Mouse (Mus musculus): ENCODE results near the gene Amigo2. TPM values are rescaled to one million over a fixed set of nuclear protein-coding genes. Genes with fewer than 3 reads are reported as not detected.

The Amigo2 gene
- polyA plus RNA-seq, 1 experiment from 2014 or later: 5.8 TPM

GRCm38 (mm10) chr15:97245392-97245791, 1.7 kb downstream of the Amigo2 start:
- Histone ChIP-seq H3K9me3 (ENCODE audit: control insufficient read depth, low read length) (no peaks in the 10 kb centered on the region; the same call in 1 of the 2 replicates), H3K4me2 (ENCODE audit: low read depth, low read length) (no peak overlapping the region), H3K4me3 (ENCODE audit: low read length) (no peak overlapping the region), H3K4me1 (ENCODE audit: control insufficient read depth, insufficient read depth, low read length) (peaks cover 2% of the 10 kb centered on the region; the same call in 1 of the 2 replicates), H3K36me3 (ENCODE audit: control insufficient read depth, insufficient read depth, low read length) (no peaks in the 10 kb centered on the region), H3K27me3 (replicated peaks; ENCODE audit: control insufficient read depth, insufficient read depth, low read length) (peaks cover 11% of the 10 kb centered on the region; the same call in 1 of the 2 replicates), H3K9ac (ENCODE audit: low read depth, low read length) (no peak overlapping the region), H3K27ac (ENCODE audit: low read length) (no peak overlapping the region)
- ATAC-seq: no peak
- WGBS: 77% methylated on average over 18 of the region's 18 CpGs

DNA sequence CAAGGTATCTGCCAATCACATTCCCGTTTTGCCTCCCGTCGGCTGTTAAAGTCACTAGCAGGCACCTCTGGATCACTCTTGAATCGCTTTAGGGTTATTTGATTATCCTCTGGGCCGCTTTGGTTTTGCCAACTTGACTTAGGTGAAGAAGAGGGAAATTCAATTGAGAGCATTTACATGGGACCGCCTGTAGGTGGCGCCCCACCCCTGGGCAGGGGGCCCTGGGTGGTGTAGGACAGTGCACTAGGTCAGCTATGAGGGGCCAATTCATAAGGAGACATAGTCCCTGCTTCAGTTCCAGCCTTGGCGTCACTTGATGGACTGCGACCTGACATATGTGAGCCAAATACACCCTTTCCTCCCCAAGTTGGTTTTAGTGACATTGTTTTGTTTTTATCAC, 10.1 kb downstream of the Amigo2 start:
- no peak overlapping the region for H3K4me3 ChIP-seq (ENCODE audit: low read length)
- ATAC-seq: no peak
- H3K4me2 ChIP-seq (ENCODE audit: low read depth, low read length): no peak overlapping the region
- H3K36me3 ChIP-seq (ENCODE audit: control insufficient read depth, insufficient read depth, low read length): no peaks in the 10 kb centered on the region
- no peaks in the 10 kb centered on the region for H3K4me1 ChIP-seq (ENCODE audit: control insufficient read depth, insufficient read depth, low read length)
- H3K9ac ChIP-seq (ENCODE audit: low read depth, low read length): no peak overlapping the region
- 45% methylated on average over 9 of the region's 9 CpGs for WGBS
- H3K9me3 ChIP-seq (ENCODE audit: control insufficient read depth, low read length): no peaks in the 10 kb centered on the region
- no peak overlapping the region for H3K27ac ChIP-seq (ENCODE audit: low read length)
- no peaks in the 10 kb centered on the region for H3K27me3 ChIP-seq (replicated peaks; ENCODE audit: control insufficient read depth, insufficient read depth, low read length)

DNA sequence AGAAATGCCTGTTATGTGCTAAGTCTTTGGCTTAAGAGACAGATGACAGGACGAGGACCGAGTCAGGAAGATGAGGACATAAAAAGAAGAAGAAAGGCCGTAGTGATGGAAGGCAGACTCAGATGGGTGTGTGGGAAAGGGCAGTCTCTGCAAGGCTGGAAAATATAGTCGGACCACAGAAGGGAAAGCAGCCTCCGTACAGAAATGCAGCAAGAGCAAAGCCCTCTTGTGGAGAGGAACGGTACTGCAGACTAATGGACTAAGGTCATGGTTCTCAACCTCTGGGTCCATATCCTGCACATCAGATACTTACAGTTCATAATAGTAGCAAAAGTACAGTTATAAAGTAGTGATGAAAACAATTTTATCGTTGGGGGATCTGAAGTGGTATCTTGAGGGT, 11.9 kb downstream of the Amigo2 start:
- Histone ChIP-seq H3K4me3 (ENCODE audit: low read length) (no peak overlapping the region), H3K27ac (ENCODE audit: low read length) (no peak overlapping the region), H3K4me1 (ENCODE audit: control insufficient read depth, insufficient read depth, low read length) (no peaks in the 10 kb centered on the region), H3K36me3 (ENCODE audit: control insufficient read depth, insufficient read depth, low read length) (no peaks in the 10 kb centered on the region), H3K9ac (ENCODE audit: low read depth, low read length) (no peak overlapping the region), H3K4me2 (ENCODE audit: low read depth, low read length) (no peak overlapping the region), H3K27me3 (replicated peaks; ENCODE audit: control insufficient read depth, insufficient read depth, low read length) (no peaks in the 10 kb centered on the region), H3K9me3 (ENCODE audit: control insufficient read depth, low read length) (no peaks in the 10 kb centered on the region; the same call in 1 of the 2 replicates)
- ATAC-seq: no peak
- WGBS: 28% methylated on average over 7 of the region's 7 CpGs

DNA sequence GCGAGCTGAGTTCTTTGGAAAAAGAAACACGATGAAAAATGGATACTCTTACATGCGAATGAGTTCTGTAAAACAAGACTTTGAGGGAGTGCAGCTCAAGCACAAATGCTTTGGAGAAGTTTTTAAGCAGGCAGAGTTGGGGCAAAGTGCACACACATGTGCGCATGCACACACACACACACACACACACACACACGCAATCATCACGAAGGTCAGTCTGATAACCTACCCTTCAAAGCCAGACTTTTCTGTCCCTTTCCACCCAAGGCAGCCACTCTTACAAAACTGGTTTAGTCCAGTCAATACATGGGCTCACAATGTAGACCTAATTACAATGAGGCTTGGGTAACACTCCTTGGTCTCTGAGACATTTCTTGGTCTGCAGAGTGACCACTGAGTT, 13.0 kb downstream of the Amigo2 start:
- WGBS: 75% methylated on average over 6 of the region's 6 CpGs
- no peak overlapping the region for H3K4me2 ChIP-seq (ENCODE audit: low read depth, low read length)
- no peak for ATAC-seq
- H3K4me3 ChIP-seq (ENCODE audit: low read length): no peak overlapping the region
- no peaks in the 10 kb centered on the region for H3K36me3 ChIP-seq (ENCODE audit: control insufficient read depth, insufficient read depth, low read length)
- H3K27me3 ChIP-seq (replicated peaks; ENCODE audit: control insufficient read depth, insufficient read depth, low read length): no peaks in the 10 kb centered on the region
- H3K9me3 ChIP-seq (ENCODE audit: control insufficient read depth, low read length): no peaks in the 10 kb centered on the region; the same call in 1 of the 2 replicates
- no peak overlapping the region for H3K9ac ChIP-seq (ENCODE audit: low read depth, low read length)
- no peaks in the 10 kb centered on the region for H3K4me1 ChIP-seq (ENCODE audit: control insufficient read depth, insufficient read depth, low read length)
- H3K27ac ChIP-seq (ENCODE audit: low read length): no peak overlapping the region

DNA sequence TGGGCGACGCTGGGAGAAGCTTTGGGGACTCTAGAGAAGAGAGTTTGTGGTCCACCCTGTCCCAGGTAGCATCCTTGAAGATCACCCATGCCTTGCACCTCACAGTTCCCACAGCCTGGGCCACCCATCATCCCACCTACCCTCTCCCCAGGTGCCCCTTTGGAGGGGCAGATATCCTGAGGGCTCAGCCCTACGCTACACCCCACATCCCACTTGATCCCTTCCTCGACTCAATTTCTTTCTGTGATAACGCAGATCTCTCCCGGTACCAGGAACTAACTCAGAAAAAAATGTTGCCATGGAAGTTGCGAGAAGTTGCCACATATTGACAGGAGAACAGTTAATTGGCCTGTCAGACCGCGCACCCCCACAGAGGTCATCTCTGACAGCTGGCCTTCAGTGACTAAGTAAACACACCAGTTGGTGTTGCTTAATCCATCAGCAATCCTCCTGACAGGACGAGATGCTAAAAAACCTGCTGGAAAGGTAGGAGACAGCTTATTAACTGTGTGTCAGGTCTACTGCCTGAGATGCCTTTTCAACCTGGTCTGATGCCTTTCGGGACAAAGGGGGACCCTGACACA, 17.5 kb downstream of the Amigo2 start:
- Histone ChIP-seq H3K27ac (ENCODE audit: low read length) (no peak overlapping the region), H3K36me3 (ENCODE audit: control insufficient read depth, insufficient read depth, low read length) (no peaks in the 10 kb centered on the region), H3K9ac (ENCODE audit: low read depth, low read length) (no peak overlapping the region), H3K9me3 (ENCODE audit: control insufficient read depth, low read length) (no peaks in the 10 kb centered on the region; the same call in 1 of the 2 replicates), H3K27me3 (replicated peaks; ENCODE audit: control insufficient read depth, insufficient read depth, low read length) (no peaks in the 10 kb centered on the region), H3K4me2 (ENCODE audit: low read depth, low read length) (no peak overlapping the region), H3K4me1 (ENCODE audit: control insufficient read depth, insufficient read depth, low read length) (no peaks in the 10 kb centered on the region), H3K4me3 (ENCODE audit: low read length) (no peak overlapping the region)
- 65% methylated on average over 11 of the region's 11 CpGs for WGBS
- no peak for ATAC-seq

DNA sequence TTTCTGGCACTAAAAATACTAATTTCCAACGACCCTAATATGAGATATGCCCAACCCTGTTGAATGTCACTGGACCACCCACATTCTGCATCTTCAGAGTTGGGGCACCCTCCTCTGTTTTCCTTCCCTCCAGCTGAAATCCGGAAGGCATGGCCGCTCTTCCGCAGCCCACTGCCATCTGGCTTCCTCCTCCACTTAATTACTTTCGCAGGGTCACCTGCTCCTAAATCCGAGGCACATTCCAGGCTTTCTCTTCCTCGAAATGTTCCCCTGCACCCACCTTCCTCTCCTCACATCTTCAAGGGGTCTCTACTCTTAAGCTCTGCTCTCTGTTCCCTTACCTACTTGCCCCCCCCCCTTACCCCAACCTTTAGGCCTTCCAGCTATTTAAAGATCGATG, 23.1 kb downstream of the Amigo2 start:
- no peak overlapping the region for H3K9ac ChIP-seq (ENCODE audit: low read depth, low read length)
- no peaks in the 10 kb centered on the region for H3K36me3 ChIP-seq (ENCODE audit: control insufficient read depth, insufficient read depth, low read length)
- no peaks in the 10 kb centered on the region for H3K4me1 ChIP-seq (ENCODE audit: control insufficient read depth, insufficient read depth, low read length)
- no peak overlapping the region for H3K4me3 ChIP-seq (ENCODE audit: low read length)
- no peak for ATAC-seq
- WGBS: 64% methylated on average over 8 of the region's 8 CpGs
- H3K9me3 ChIP-seq (ENCODE audit: control insufficient read depth, low read length): no peaks in the 10 kb centered on the region
- no peak overlapping the region for H3K27ac ChIP-seq (ENCODE audit: low read length)
- no peaks in the 10 kb centered on the region for H3K27me3 ChIP-seq (replicated peaks; ENCODE audit: control insufficient read depth, insufficient read depth, low read length)
- H3K4me2 ChIP-seq (ENCODE audit: low read depth, low read length): no peak overlapping the region

- Histone ChIP-seq H3K4me2 (ENCODE audit: low read depth, low read length) (no peak overlapping the region), H3K4me1 (ENCODE audit: control insufficient read depth, insufficient read depth, low read length) (no peaks in the 10 kb centered on the region), H3K27me3 (replicated peaks; ENCODE audit: control insufficient read depth, insufficient read depth, low read length) (no peaks in the 10 kb centered on the region), H3K9me3 (ENCODE audit: control insufficient read depth, low read length) (no peaks in the 10 kb centered on the region), H3K4me3 (ENCODE audit: low read length) (no peak overlapping the region), H3K36me3 (ENCODE audit: control insufficient read depth, insufficient read depth, low read length) (no peaks in the 10 kb centered on the region), H3K27ac (ENCODE audit: low read length) (no peak overlapping the region), H3K9ac (ENCODE audit: low read depth, low read length) (no peak overlapping the region)
- 71% methylated on average over 10 of the region's 10 CpGs for WGBS
- no peak for ATAC-seq
Observed at GRCm38 (mm10) chr15:97223431-97223830, 23.7 kb downstream of the Amigo2 start.

GRCm38 (mm10) chr15:97216843-97217242, 30.2 kb downstream of the Amigo2 start:
- Histone ChIP-seq H3K9ac (ENCODE audit: low read depth, low read length) (no peak overlapping the region), H3K4me2 (ENCODE audit: low read depth, low read length) (no peak overlapping the region), H3K27me3 (replicated peaks; ENCODE audit: control insufficient read depth, insufficient read depth, low read length) (no peaks in the 10 kb centered on the region), H3K36me3 (ENCODE audit: control insufficient read depth, insufficient read depth, low read length) (no peaks in the 10 kb centered on the region), H3K4me3 (ENCODE audit: low read length) (no peak overlapping the region), H3K9me3 (ENCODE audit: control insufficient read depth, low read length) (no peaks in the 10 kb centered on the region), H3K4me1 (ENCODE audit: control insufficient read depth, insufficient read depth, low read length) (no peaks in the 10 kb centered on the region), H3K27ac (ENCODE audit: low read length) (no peak overlapping the region)
- 85% methylated on average over 5 of the region's 5 CpGs for WGBS
- no peak for ATAC-seq

DNA sequence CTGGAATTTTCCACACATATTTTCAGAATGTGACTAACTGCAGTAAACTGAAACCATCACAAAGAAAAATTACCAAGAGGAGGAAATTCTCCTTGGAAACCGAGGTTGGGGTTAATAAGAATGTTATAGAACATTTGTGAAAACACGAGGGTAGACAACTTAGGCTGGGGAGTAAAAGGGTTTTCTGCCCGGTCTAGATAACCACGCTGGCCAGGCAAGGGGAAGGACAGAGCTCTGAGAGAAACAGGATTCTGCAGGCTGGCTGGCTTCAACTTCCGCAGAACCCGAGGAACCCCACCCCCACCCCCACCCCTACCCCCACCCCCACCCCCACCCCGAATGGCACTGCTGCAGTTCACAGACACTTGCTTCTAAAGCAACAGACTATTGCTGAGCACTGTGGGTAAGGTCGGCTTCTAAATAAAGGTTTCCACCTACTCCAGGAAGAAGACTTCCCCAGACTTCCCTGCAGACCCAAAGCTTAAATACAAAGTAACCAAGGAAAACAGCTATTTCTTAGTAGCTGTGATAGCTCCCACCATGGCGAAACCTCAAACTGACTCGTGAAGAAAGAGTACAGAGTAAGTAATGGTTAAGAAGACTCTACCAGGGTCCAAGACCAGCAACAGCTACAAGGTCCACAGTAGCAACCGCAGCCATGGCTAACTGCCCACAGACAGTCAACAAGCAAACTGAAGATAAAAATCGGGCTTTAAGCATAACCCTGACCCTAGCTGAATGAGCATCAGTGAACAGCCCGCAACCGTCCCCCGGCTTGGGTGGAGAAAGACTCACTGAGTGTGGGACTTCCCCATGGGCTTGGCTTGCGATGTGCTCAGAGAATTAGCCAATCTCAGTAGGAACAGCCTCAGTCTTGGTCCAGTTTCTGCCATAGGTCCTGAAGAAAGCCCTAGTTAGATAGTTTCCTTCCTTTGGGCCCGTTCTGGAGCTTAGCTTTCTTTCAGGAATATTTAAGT, 34.3 kb downstream of the Amigo2 start:
- Histone ChIP-seq H3K9ac (ENCODE audit: low read depth, low read length) (no peak overlapping the region), H3K9me3 (ENCODE audit: control insufficient read depth, low read length) (no peaks in the 10 kb centered on the region), H3K4me1 (ENCODE audit: control insufficient read depth, insufficient read depth, low read length) (no peaks in the 10 kb centered on the region), H3K27ac (ENCODE audit: low read length) (no peak overlapping the region), H3K4me2 (ENCODE audit: low read depth, low read length) (no peak overlapping the region), H3K36me3 (ENCODE audit: control insufficient read depth, insufficient read depth, low read length) (no peaks in the 10 kb centered on the region), H3K4me3 (ENCODE audit: low read length) (no peak overlapping the region), H3K27me3 (replicated peaks; ENCODE audit: control insufficient read depth, insufficient read depth, low read length) (no peaks in the 10 kb centered on the region)
- 77% methylated on average over 17 of the region's 17 CpGs for WGBS
- ATAC-seq: no peak
